Mouse (Mus musculus) heart, adult 2 months (tissue): Measurements from ENCODE around the gene Arhgap31.

ENCODE experiments used
- CTCF ChIP-seq: fragments of 200-600 bp; IDR thresholded peaks from 2 replicates; pipeline ENCODE4 v1.8.1; 2022; ENCODE audit warnings: antibody characterized with exemption, mild to moderate bottlenecking, moderate library complexity
- EP300 ChIP-seq: fragments of 200-500 bp; IDR thresholded peaks from 2 replicates; pipeline ENCODE4 v1.6.1; 2011; ENCODE audit warnings: low read depth, low read length, control low read depth; ENCODE audit not compliant: insufficient read depth

DNA sequence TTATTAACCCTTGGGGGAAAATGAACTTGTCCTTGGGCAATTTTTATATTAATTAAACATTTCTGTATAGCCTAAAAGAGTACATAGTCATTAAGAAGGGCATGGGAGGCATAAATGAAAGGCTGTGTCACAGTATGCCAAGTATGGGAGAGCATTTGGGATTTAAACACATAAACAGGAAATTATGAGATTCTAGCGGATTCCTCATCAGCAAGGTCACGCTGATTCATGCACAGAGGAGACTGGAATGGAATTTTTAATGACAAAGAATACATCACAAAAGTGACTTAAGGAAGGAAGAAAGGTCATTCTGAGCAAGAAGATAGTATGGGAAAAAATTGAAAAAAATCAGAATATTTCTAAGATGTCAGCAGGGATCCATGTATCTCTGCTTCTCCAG, 31.8 kb downstream of the Arhgap31 start:
- TF ChIP-seq EP300, result no peak
- no peak for TF ChIP-seq CTCF
